Mouse (Mus musculus): ENCODE measurements around the gene Nccrp1. TPM values are rescaled to one million over a fixed set of nuclear protein-coding genes. Genes with fewer than 3 reads are reported as not detected.
"Not testable (repeated sequence)": the region's sequence is repeated elsewhere in the genome, so short reads cannot be mapped to it uniquely, and the experiment has no call there.

Gene Nccrp1
- polyA plus RNA-seq, 1 experiment from 2014 or later = not detected

GRCm38 (mm10) chr7:28558486-28558885, 11.4 kb upstream of the Nccrp1 start:
- WGBS (ENCODE audit: missing documents) = 73% methylated on average over 4 of the region's 4 CpGs
- Histone ChIP-seq H3K27ac (no peak overlapping the region), H3K79me2 (ENCODE audit: inconsistent target) (no peaks in the 10 kb centered on the region), H3K4me3 (ENCODE audit: inconsistent target) (no peak overlapping the region), H3K36me3 (ENCODE audit: inconsistent target) (peaks cover 26% of the 10 kb centered on the region; the same call in 1 of the 2 replicates)

- Histone ChIP-seq H3K4me3 (ENCODE audit: inconsistent target) (no peak overlapping the region), H3K79me2 (ENCODE audit: inconsistent target) (no peaks in the 10 kb centered on the region), H3K27ac (no peak overlapping the region), H3K36me3 (ENCODE audit: inconsistent target) (peaks cover 19% of the 10 kb centered on the region; the same call in 1 of the 2 replicates)
- WGBS (ENCODE audit: missing documents) = 53% methylated on average over 6 of the region's 6 CpGs
Observed at GRCm38 (mm10) chr7:28557708-28558107, 10.7 kb upstream of the Nccrp1 start.

GRCm38 (mm10) chr7:28557069-28557468, 10.0 kb upstream of the Nccrp1 start:
- Histone ChIP-seq H3K79me2 (ENCODE audit: inconsistent target) (no peaks in the 10 kb centered on the region), H3K4me3 (ENCODE audit: inconsistent target) (no peak overlapping the region), H3K36me3 (ENCODE audit: inconsistent target) (peaks cover 13% of the 10 kb centered on the region; the same call in 1 of the 2 replicates), H3K27ac (no peak overlapping the region)
- WGBS (ENCODE audit: missing documents) = 75% methylated on average over 5 of the region's 5 CpGs

- no peak overlapping the region for H3K27ac ChIP-seq
- no peaks in the 10 kb centered on the region for H3K79me2 ChIP-seq (ENCODE audit: inconsistent target)
- no peak overlapping the region for H3K4me3 ChIP-seq (ENCODE audit: inconsistent target)
- H3K36me3 ChIP-seq (ENCODE audit: inconsistent target) = peaks cover 13% of the 10 kb centered on the region; the same call in 1 of the 2 replicates
- 72% methylated on average over 5 of the region's 5 CpGs for whole genome bisulfite sequencing (ENCODE audit: missing documents)
Observed at GRCm38 (mm10) chr7:28555939-28556535, 9.0 kb upstream of the Nccrp1 start.

- Histone ChIP-seq H3K4me3 (ENCODE audit: inconsistent target) (no peak overlapping the region), H3K36me3 (ENCODE audit: inconsistent target) (no peaks in the 10 kb centered on the region), H3K27ac (no peak overlapping the region), H3K79me2 (ENCODE audit: inconsistent target) (no peaks in the 10 kb centered on the region)
- WGBS (ENCODE audit: missing documents) = 92% methylated on average over 6 of the region's 6 CpGs
Observed at GRCm38 (mm10) chr7:28553076-28553475, 6.0 kb upstream of the Nccrp1 start.

GRCm38 (mm10) chr7:28547628-28548027, 574 bp upstream of the Nccrp1 start:
- no peak overlapping the region for H3K4me3 ChIP-seq (ENCODE audit: inconsistent target)
- 7% methylated on average over 7 of the region's 7 CpGs for WGBS (ENCODE audit: missing documents)
- H3K36me3 ChIP-seq (ENCODE audit: inconsistent target) = no peaks in the 10 kb centered on the region
- H3K79me2 ChIP-seq (ENCODE audit: inconsistent target) = no peaks in the 10 kb centered on the region
- no peak overlapping the region for H3K27ac ChIP-seq

- Histone ChIP-seq H3K79me2 (ENCODE audit: inconsistent target) (no peaks in the 10 kb centered on the region), H3K4me3 (ENCODE audit: inconsistent target) (no peak overlapping the region), H3K27ac (no peak overlapping the region), H3K36me3 (ENCODE audit: inconsistent target) (no peaks in the 10 kb centered on the region)
- WGBS (ENCODE audit: missing documents) = 4% methylated on average over 22 of the region's 22 CpGs
Observed at GRCm38 (mm10) chr7:28546649-28547048, 405 bp downstream of the Nccrp1 start.

GRCm38 (mm10) chr7:28545891-28546210, 1.2 kb downstream of the Nccrp1 start:
- 74% methylated on average over 7 of the region's 7 CpGs for WGBS (ENCODE audit: missing documents)
- Histone ChIP-seq H3K36me3 (ENCODE audit: inconsistent target) (no peaks in the 10 kb centered on the region), H3K79me2 (ENCODE audit: inconsistent target) (no peaks in the 10 kb centered on the region), H3K27ac (no peak overlapping the region), H3K4me3 (ENCODE audit: inconsistent target) (no peak overlapping the region)

GRCm38 (mm10) chr7:28545048-28545890, 1.8 kb downstream of the Nccrp1 start:
- 51% methylated on average over 12 of the region's 14 CpGs for WGBS (ENCODE audit: missing documents)
- no peak overlapping the region for H3K4me3 ChIP-seq (ENCODE audit: inconsistent target)
- no peaks in the 10 kb centered on the region for H3K79me2 ChIP-seq (ENCODE audit: inconsistent target)
- H3K27ac ChIP-seq = no peak overlapping the region
- no peaks in the 10 kb centered on the region for H3K36me3 ChIP-seq (ENCODE audit: inconsistent target)

GRCm38 (mm10) chr7:28544051-28544601, 2.9 kb downstream of the Nccrp1 start:
- no peak overlapping the region for H3K27ac ChIP-seq
- no peak overlapping the region for H3K4me3 ChIP-seq (ENCODE audit: inconsistent target)
- 37% methylated on average over 25 of the region's 27 CpGs for WGBS (ENCODE audit: missing documents)
- H3K79me2 ChIP-seq (ENCODE audit: inconsistent target) = no peaks in the 10 kb centered on the region
- no peaks in the 10 kb centered on the region for H3K36me3 ChIP-seq (ENCODE audit: inconsistent target)

GRCm38 (mm10) chr7:28540526-28540925, 6.5 kb downstream of the Nccrp1 start, which contains the start of gene Sycn:
TSS of gene Sycn (plus strand) at chr7:28540885.
- 88% methylated on average over 4 of the region's 4 CpGs for WGBS (ENCODE audit: missing documents)
- H3K4me3 ChIP-seq (ENCODE audit: inconsistent target) = no peak within 1 kb of the TSS
- H3K79me2 ChIP-seq (ENCODE audit: inconsistent target) = no peaks in the 10 kb centered on the region
- no peaks in the 10 kb centered on the region for H3K36me3 ChIP-seq (ENCODE audit: inconsistent target)
- H3K27ac ChIP-seq = no peak within 1 kb of the TSS

- H3K4me3 ChIP-seq (ENCODE audit: inconsistent target); H3K36me3 ChIP-seq (ENCODE audit: inconsistent target); H3K79me2 ChIP-seq (ENCODE audit: inconsistent target); H3K27ac ChIP-seq: not testable (repeated sequence)
- WGBS (ENCODE audit: missing documents) = 91% methylated on average over 6 of the region's 6 CpGs
Observed at GRCm38 (mm10) chr7:28538886-28539285, 8.2 kb downstream of the Nccrp1 start.

- H3K36me3 ChIP-seq (ENCODE audit: inconsistent target) = no peaks in the 10 kb centered on the region
- 96% methylated on average over 7 of the region's 8 CpGs for WGBS (ENCODE audit: missing documents)
- no peaks in the 10 kb centered on the region for H3K79me2 ChIP-seq (ENCODE audit: inconsistent target)
- no peak overlapping the region for H3K4me3 ChIP-seq (ENCODE audit: inconsistent target)
- H3K27ac ChIP-seq = no peak overlapping the region
Observed at GRCm38 (mm10) chr7:28532005-28532404, 15.0 kb downstream of the Nccrp1 start.

GRCm38 (mm10) chr7:28527922-28528719, 18.9 kb downstream of the Nccrp1 start:
- no peaks in the 10 kb centered on the region for H3K79me2 ChIP-seq (ENCODE audit: inconsistent target)
- H3K36me3 ChIP-seq (ENCODE audit: inconsistent target) = no peaks in the 10 kb centered on the region
- no peak overlapping the region for H3K4me3 ChIP-seq (ENCODE audit: inconsistent target)
- H3K27ac ChIP-seq = no peak overlapping the region
- WGBS (ENCODE audit: missing documents) = 1% methylated on average over 17 of the region's 19 CpGs

Measured in macrophage (primary cell).